Mouse (Mus musculus): Measurements from ENCODE around the gene Rgs3.
"Not testable (repeated sequence)": the region's sequence is repeated elsewhere in the genome, so short reads cannot be mapped to it uniquely, and the experiment has no call there.

DNA sequence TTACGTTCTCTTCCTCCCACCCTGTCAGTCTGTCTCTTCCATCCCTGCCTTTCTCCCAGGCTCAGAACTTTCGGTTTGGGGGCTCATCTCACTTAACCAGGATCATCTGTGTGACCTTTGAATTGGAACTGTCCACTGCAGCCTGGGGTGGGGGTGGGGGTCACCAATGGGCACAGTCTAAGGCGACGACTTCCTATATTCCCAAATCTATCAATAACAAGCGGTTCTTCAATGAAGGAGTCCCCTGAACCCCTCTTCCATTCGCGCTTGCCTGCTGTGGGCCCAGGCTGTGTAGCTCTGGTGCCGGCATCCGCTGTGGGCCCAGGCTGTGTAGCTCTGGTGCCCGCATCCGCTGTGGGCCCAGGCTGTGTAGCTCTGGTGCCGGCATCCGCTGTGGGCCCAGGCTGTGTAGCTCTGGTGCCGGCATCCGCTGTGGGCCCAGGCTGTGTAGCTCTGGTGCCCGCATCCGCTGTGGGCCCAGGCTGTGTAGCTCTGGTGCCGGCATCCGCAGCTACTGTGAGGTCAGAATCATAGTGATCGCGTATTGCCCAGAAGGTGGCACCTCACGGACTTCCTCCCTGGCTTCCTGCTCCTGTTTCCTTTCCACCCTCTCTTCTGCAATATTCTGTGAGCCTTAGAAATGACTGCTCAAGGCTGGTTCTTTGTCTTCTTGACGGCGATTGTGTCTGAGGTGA is 34.0 kb downstream of the Rgs3 start:
- TF ChIP-seq CTCF, EP300 (IDR thresholded peaks at IDR 0.05; ENCODE audit: low read depth): not testable (repeated sequence)
